Mouse (Mus musculus) kidney, adult 2 months (tissue): ENCODE results near the gene Camk2g.

Source experiments
- CTCF ChIP-seq: fragments of 200-500 bp; conservative IDR thresholded peaks from 2 replicates; pipeline ENCODE4 v1.5.1; 2011; ENCODE audit warnings: low read depth, mild to moderate bottlenecking, control low read depth, low read length, moderate library complexity, mixed read lengths; ENCODE audit not compliant: insufficient read depth, insufficient read length
- POLR2A ChIP-seq: fragments of 200-500 bp; IDR thresholded peaks from one replicate; pipeline ENCODE4 v1.6.1; 2011; ENCODE audit warnings: low read depth, low read length, control low read depth

- TF ChIP-seq CTCF (no peak), POLR2A (no peak)
These were observed 10.6 kb upstream of the Camk2g start for GRCm38 (mm10) chr14:20804481-20804880.
